Mouse (Mus musculus) testis, adult 2 months (tissue): ENCODE results near the gene Adamtsl1.

Source experiments
- CTCF ChIP-seq: fragments of 200-500 bp; IDR thresholded peaks from 2 replicates; pipeline ENCODE4 v1.5.1; 2012; ENCODE audit warnings: low read depth, mild to moderate bottlenecking, inconsistent platforms, low read length, moderate library complexity; ENCODE audit not compliant: control insufficient read depth, insufficient read depth, insufficient replicate concordance
- POLR2A ChIP-seq: fragments of 200-500 bp; IDR thresholded peaks from 2 replicates; pipeline ENCODE4 v1.6.1; 2012; ENCODE audit warnings: low read depth, mild to moderate bottlenecking, inconsistent platforms, low read length, moderate library complexity; ENCODE audit not compliant: control insufficient read depth

- TF ChIP-seq POLR2A (no peak), CTCF (no peak)
These were observed 912.6 kb downstream of the Adamtsl1 start for GRCm38 (mm10) chr4:86426549-86426948.
